Mouse (Mus musculus) mesoderm, embryonic 11.5 days (tissue): ENCODE measurements around the gene Zc3h18.

Experiments used
- DNase-seq: peaks from one replicate; pipeline ENCODE4 v3.0.0-alpha.2; 2012; ENCODE audit warnings: low read depth, low spot score

Zc3h18 gene

GRCm38 (mm10) chr8:122347811-122348552 is 28.4 kb upstream of the Zc3h18 start:
- DNase-seq = no peak

- DNase-seq = no peak
Measured at GRCm38 (mm10) chr8:122349357-122350297, 26.8 kb upstream of the Zc3h18 start.

GRCm38 (mm10) chr8:122350309-122351089 is 25.9 kb upstream of the Zc3h18 start:
- DNase-seq = no peak

GRCm38 (mm10) chr8:122354157-122354556 is 22.3 kb upstream of the Zc3h18 start:
- no peak for DNase-seq

GRCm38 (mm10) chr8:122355642-122356606 is 20.5 kb upstream of the Zc3h18 start:
- no peak for DNase-seq

- no peak for DNase-seq
Measured at GRCm38 (mm10) chr8:122357202-122357601, 19.2 kb upstream of the Zc3h18 start.

- no peak for DNase-seq
Measured at GRCm38 (mm10) chr8:122357641-122358040, 18.8 kb upstream of the Zc3h18 start.

GRCm38 (mm10) chr8:122359111-122359775 is 17.2 kb upstream of the Zc3h18 start:
- no peak for DNase-seq

GRCm38 (mm10) chr8:122360696-122361416 is 15.6 kb upstream of the Zc3h18 start, which contains the start of gene Trhr2:
Gene Trhr2, minus strand, starts transcription at chr8:122360746.
- DNase-seq = no peak

- peak; percentile 39 for DNase-seq
Measured at GRCm38 (mm10) chr8:122362271-122362670, 14.1 kb upstream of the Zc3h18 start.

GRCm38 (mm10) chr8:122362967-122363366 is 13.4 kb upstream of the Zc3h18 start:
- no peak for DNase-seq

- no peak for DNase-seq
Measured at GRCm38 (mm10) chr8:122368494-122368893, 7.9 kb upstream of the Zc3h18 start.

GRCm38 (mm10) chr8:122369665-122370064 is 6.7 kb upstream of the Zc3h18 start:
- DNase-seq = peak; percentile 80

GRCm38 (mm10) chr8:122371706-122372105 is 4.7 kb upstream of the Zc3h18 start:
- no peak for DNase-seq

- DNase-seq = no peak
Measured at GRCm38 (mm10) chr8:122375320-122375719, 1.1 kb upstream of the Zc3h18 start.

GRCm38 (mm10) chr8:122375751-122376364 is 551 bp upstream of the Zc3h18 start:
- no peak for DNase-seq

GRCm38 (mm10) chr8:122383039-122383438 is 6.6 kb downstream of the Zc3h18 start:
- no peak for DNase-seq

- no peak for DNase-seq
Measured at GRCm38 (mm10) chr8:122389357-122389756, 12.9 kb downstream of the Zc3h18 start.

GRCm38 (mm10) chr8:122390758-122391157 is 14.3 kb downstream of the Zc3h18 start:
- no peak for DNase-seq
